Mouse (Mus musculus) embryonic fibroblast, embryonic 13.5 days (primary cell): Measurements from ENCODE around the gene Cops7a.

Source experiments
- CTCF ChIP-seq: IDR thresholded peaks from 2 replicates; pipeline ENCODE4 v1.5.1; 2011; ENCODE audit warnings: mild to moderate bottlenecking, control low read depth, low read length, moderate library complexity, borderline replicate concordance; ENCODE audit not compliant: insufficient read depth
- POLR2A ChIP-seq: IDR thresholded peaks from 2 replicates; pipeline ENCODE4 v1.6.1; 2011; ENCODE audit warnings: low read depth, mild to moderate bottlenecking, control low read depth, low read length, moderate library complexity

DNA sequence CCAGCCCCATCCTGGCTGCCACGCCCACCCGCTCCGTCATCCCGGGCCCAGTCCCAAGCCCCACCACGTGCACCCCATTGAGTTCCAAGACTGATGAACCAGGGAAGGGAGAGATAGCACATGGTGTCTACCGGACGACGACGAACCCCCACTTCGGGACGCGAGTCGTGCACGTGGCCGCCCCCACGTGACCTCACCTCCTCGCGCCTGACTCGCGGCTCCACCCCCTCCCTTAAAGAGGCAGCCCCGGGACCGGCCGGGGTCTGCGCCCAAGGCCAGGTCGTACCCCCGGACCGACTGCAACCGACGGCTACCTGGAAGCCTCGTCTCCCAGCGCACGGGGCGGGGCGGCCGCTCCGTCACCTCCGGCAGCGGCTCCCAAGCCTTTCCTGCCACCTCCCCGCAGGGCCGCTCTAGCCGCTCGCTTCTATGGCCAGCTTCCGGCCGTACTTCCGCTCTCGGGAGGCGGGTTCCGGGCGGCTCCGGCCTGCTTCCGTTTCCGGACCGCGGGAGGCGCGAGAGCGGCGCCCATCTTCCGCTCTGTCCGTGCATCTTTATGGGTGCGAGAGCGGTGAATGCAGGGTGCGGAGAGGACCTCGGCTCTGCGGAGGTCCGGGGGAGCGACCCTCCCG is at the start of gene Cops7a:
- TF ChIP-seq CTCF (no peak), POLR2A (peak; percentile 75)
